Mouse (Mus musculus) cerebellum, adult 11 months (tissue): ENCODE data around the gene Gm5800.
"Not testable (repeated sequence)": the region's sequence is repeated elsewhere in the genome, so short reads cannot be mapped to it uniquely, and the experiment has no call there.

Experiments used
- DNase-seq: peaks from one replicate; pipeline ENCODE4 v3.0.0; 2022

The Gm5800 gene

DNA sequence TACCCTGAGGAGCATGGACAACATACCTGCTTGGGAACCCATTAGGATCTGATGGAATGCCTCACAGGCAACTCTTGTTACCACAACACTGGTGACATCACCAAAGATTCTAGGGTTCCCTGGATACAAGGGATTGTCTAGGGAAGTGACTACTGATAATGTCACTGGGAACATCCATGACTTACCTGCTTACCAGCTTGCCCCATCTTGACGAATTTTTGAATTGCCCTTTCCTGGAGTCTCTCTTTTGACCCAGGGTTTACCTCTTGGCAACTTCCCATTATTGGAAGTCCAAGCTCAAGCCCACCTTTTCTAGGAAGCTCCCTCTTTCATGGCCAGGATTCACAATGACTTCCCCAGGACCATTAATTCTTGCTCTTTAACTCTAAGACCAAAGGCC is at the start of gene Gm5800:
Gm5800 (minus strand) TSS at position 101 of the 400 bp plus-strand sequence.
- DNase-seq: no peak

DNA sequence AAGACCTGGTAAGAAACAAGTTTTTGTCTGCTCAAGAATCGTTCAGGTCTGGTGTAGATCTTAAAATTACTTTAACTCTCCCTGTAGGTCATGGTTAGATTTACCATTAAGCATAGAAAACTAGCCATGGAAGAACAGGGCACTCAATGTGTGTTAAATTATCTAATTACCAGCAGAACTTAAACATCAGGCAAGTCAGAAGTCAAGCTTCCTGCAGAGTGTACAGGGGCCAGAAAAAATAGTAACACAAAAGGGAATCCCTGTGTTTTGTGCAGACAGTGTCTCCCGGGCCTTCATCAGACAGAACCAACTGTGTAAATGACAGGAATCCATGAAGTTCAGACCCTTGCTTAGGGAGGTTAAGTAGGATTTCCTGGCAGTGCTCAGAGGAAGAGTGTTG is 39.0 kb upstream of the Gm5800 start:
- no peak for DNase-seq

DNA sequence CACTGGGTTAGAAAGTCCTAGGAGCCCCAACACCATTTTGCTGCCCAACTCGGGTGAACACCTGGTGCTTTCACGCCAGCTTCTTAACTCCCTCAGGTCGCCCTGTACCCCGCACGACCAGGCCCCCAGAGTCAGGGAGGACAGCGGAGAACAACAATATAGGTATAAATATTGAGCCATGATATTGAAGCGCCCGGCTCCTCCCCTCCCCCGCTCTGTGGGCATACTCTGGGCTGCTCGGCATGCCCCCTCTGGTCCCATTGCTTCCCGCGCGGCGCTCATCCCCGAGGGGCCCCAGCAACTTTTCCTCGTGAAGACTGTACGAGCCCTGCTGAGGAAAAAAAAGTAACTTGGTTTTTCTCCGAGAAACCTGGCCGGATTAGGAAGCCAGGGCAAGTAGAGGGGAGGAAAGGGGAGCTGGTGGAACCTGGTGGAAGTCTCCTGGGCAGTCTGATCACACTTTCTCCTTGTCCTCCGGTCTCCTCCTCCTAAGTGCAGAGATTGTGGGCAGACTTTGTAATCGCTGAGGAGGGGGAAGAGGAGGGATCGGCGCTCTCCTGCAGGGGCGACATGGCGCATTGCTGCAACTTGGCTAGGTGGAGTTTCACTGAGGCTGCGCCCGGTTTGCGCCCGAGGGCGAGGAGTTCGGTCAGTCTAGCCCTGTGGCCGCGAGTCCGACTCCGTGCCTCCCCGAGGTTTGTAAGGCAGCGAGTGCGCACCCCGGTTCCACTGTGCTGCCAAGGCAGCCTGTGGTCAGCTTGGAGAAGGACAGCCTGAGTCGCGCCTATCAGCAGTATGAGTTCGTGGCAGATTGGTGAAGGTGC is 23.6 kb upstream of the Gm5800 start:
- DNase-seq: no peak

DNA sequence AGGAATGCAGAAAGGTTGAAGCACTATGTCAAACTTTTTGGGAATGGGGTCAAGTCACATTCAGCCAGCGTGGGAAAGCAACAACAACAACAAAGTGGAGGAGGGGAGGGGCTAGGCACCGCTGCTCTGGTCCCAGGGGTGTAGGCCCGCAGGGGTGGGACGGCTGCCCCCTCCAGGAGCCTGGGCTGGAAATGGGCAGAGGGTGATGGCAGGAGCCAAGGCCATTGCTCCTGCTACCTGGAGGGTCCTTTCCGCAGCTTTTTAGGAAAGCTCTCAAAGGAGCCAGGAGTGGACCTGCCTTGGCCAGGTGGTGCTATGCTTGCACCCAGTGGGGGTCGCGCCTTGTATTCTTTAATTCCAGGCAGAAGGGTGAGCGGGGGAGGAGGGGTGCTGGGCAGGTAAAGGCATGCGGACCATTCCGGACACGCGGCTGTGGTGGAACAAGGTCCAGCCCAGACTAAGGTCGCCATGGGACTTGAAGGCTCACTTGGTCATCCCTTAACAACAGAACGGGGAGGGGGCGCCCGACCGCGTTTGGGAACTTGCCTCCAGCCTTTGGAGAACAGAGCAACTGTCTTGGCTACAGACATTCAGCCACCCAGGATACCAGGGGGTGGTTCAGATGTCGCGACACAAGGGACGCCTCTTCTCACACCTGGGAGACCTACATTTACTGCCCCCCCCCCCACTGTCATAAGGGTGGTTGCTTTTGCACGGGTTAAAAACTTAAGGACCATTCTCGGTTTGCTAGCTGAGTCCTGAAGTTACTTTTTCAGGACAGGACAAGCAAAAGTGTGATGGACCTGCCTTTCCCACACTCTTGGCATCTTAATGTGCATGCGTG is 22.4 kb upstream of the Gm5800 start:
- DNase-seq: no peak

DNA sequence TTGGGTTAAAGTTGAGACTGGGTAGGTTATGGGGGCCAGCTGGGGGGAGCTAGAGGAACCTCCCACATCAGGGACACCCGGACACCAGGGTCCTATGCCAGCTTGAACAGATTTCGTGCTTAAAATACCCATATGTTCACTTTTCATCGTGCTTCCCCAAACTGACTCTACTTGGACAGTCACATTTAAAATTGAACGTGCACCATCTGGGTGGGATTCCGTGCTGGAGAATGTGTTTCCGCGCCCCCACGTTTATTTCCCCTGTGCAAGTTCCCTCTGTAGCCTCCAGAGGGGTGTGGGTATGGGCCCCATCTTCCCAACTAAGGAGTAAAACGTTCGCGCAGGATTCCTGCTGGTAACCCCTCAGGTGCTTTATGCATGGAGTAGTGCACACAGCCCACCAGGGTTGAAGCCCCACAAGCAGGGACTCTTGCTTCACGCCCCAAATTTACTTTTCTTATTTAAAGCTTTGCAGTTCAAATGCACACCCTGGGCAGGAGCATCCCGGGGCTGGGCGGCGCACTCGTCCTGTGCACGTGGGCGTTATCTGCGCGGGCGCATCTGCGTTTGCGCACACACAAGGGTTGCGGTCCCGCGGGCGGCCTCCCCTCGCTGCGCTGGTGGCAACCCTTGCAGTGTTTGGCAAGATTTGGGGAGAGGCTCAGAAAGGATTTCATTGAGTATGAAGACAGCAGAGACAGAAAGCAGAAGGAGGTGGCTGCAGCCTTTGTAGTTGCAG is 21.6 kb upstream of the Gm5800 start:
- no peak for DNase-seq

DNA sequence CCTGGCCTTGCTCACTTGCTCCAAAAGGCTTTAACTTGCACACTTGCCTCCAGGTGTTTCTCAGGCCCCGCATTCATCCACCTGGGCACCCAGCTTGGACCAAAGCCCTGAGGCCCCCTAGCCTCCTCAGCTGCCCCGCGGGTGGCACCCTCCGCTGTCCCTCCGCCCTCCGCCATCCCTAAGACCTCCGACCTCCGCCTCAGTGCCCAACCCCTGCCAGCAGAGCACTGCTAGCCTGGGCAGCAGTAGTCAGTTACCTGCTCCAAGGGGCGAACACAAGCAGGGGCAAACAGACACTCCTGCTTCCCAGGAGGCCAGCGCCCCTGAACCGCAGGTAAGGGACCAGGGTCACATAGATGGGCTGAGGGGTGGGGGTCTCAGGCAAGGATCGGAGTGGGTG is 21.0 kb upstream of the Gm5800 start:
- DNase-seq: no peak

DNA sequence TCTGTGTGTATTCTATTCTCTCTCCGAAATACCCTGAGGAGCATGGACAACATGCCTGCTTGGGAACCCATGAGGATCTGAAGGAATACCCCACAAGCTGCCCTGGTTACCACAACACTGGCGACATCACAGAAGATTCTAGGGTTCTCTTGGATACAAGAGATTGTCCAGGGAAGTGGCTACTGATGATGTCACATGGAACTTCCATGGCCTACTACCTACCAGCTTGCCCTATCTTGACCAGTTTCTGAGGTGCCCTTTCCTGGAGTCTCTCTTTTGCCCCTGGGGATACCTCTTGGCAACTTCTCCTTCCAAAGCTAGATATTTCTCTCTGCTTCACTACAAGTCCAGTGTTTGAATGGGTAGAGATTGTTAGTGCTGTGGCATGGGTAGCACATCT is 21.6 kb downstream of the Gm5800 start, which contains the start of gene Gm17079:
Gm17079 (minus strand) TSS at position 101 of the 400 bp plus-strand sequence.
- not testable (repeated sequence) for DNase-seq

DNA sequence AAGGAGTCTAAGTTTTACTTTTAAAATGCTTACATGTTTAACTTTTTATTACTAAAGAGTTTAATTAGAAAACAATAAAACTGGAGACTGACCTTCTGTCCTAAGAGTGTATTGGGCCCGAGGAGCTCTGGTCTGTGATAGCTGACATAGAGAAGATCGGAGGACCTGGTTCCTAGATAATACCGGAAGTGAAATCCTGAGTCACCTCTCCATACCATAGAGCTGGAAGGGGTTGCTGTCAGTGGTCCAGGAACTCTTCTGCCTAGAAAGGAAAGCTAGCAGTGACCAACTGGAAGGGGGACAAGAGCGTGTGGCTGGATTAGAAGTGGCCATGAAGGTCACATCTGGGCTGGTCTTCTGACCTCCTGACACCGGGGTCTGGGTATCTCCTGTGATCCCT is 39.7 kb downstream of the Gm5800 start:
- DNase-seq: no peak
